Mouse (Mus musculus) testis, adult 2 months (tissue): ENCODE results near the gene Tbc1d8. TPM values are rescaled to one million over a fixed set of nuclear protein-coding genes. Genes with fewer than 3 reads are reported as not detected.

Source experiments
- H3K27ac ChIP-seq: fragments of 200-500 bp; 2 replicates; pipeline ENCODE4 v1.5.1; 2012; ENCODE audit warnings: low read depth, low read length; ENCODE audit not compliant: control insufficient read depth, insufficient read depth
- H3K27me3 ChIP-seq: fragments of 200-500 bp; 2 replicates; pipeline ENCODE4 v1.6.1; 2012; ENCODE audit warnings: mild to moderate bottlenecking, low read length, moderate library complexity; ENCODE audit not compliant: control insufficient read depth, insufficient read depth
- H3K36me3 ChIP-seq: fragments of 200-500 bp; 2 replicates; pipeline ENCODE4 v1.6.1; 2012; ENCODE audit warnings: mild to moderate bottlenecking, low read length; ENCODE audit not compliant: control insufficient read depth, insufficient read depth
- H3K4me1 ChIP-seq: fragments of 200-500 bp; 2 replicates; pipeline ENCODE4 v1.6.1; 2012; ENCODE audit warnings: low read length; ENCODE audit not compliant: control insufficient read depth, insufficient read depth
- H3K4me3 ChIP-seq: fragments of 200-500 bp; 2 replicates; pipeline ENCODE4 v1.5.1; 2012; ENCODE audit warnings: low read depth, mild to moderate bottlenecking, low read length, moderate library complexity, mixed read lengths; ENCODE audit not compliant: control insufficient read depth
- CTCF ChIP-seq: fragments of 200-500 bp; IDR thresholded peaks from 2 replicates; pipeline ENCODE4 v1.5.1; 2012; ENCODE audit warnings: low read depth, mild to moderate bottlenecking, inconsistent platforms, low read length, moderate library complexity; ENCODE audit not compliant: control insufficient read depth, insufficient read depth, insufficient replicate concordance
- POLR2A ChIP-seq: fragments of 200-500 bp; IDR thresholded peaks from 2 replicates; pipeline ENCODE4 v1.6.1; 2012; ENCODE audit warnings: low read depth, mild to moderate bottlenecking, inconsistent platforms, low read length, moderate library complexity; ENCODE audit not compliant: control insufficient read depth
- polyA plus RNA-seq: library from polyadenylated mRNA; depleted of rRNA; stranded (reverse); fragments of >200 nt; gene quantifications from 2 replicates; pipeline ENCODE4 v1.2.3, GENCODE M21; 2012; rRNA removed

The Tbc1d8 gene
- polyA plus RNA-seq, 1 experiment, result 10.0 TPM

DNA sequence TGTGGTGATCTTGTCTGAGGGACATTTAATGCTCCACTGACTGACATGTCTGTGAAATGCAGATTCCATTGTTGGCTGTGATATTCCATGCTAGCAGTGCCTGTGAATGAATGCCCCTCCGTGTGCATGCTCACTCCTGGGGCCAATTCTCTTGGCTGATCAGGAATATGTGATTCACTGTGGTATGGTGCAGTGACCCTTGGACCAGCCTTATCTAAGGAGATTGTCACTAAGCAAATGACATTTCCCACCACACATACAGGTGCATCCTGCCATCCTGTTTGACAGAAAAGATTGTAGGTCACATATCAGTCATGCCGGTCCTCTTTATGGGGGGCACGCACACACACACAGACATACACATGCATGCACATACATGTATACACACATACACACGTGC, 146.1 kb downstream of the Tbc1d8 start:
- Histone ChIP-seq H3K27ac (no peak overlapping the region), H3K36me3 (no peaks in the 10 kb centered on the region), H3K27me3 (no peaks in the 10 kb centered on the region), H3K4me3 (no peak overlapping the region), H3K4me1 (no peaks in the 10 kb centered on the region)
- TF ChIP-seq POLR2A, result no peak
- TF ChIP-seq CTCF, result no peak

- H3K27ac ChIP-seq, result no peak overlapping the region
Observed at GRCm38 (mm10) chr1:39330857-39331594, 147.5 kb downstream of the Tbc1d8 start.

GRCm38 (mm10) chr1:39327546-39327945, 151.0 kb downstream of the Tbc1d8 start:
- peaks cover 3% of the 10 kb centered on the region for H3K4me1 ChIP-seq
- no peak overlapping the region for H3K27ac ChIP-seq
- TF ChIP-seq POLR2A (no peak), CTCF (no peak)
- H3K36me3 ChIP-seq, result no peaks in the 10 kb centered on the region
- H3K4me3 ChIP-seq, result no peak overlapping the region
- no peaks in the 10 kb centered on the region for H3K27me3 ChIP-seq

More at GRCm38 (mm10) chr1:39330857-39331594, 147.5 kb downstream of the Tbc1d8 start:
- H3K36me3 ChIP-seq, result no peaks in the 10 kb centered on the region
- TF ChIP-seq CTCF, result no peak
- TF ChIP-seq POLR2A, result no peak
- no peak overlapping the region for H3K4me3 ChIP-seq
- H3K27me3 ChIP-seq, result no peaks in the 10 kb centered on the region
- peaks cover 2% of the 10 kb centered on the region for H3K4me1 ChIP-seq

- no peak for TF ChIP-seq CTCF
- no peak for TF ChIP-seq POLR2A
- Histone ChIP-seq H3K4me1 (peaks cover 3% of the 10 kb centered on the region), H3K27me3 (no peaks in the 10 kb centered on the region), H3K36me3 (no peaks in the 10 kb centered on the region), H3K27ac (no peak overlapping the region), H3K4me3 (no peak overlapping the region)
Observed at GRCm38 (mm10) chr1:39325228-39325627, 153.3 kb downstream of the Tbc1d8 start.

DNA sequence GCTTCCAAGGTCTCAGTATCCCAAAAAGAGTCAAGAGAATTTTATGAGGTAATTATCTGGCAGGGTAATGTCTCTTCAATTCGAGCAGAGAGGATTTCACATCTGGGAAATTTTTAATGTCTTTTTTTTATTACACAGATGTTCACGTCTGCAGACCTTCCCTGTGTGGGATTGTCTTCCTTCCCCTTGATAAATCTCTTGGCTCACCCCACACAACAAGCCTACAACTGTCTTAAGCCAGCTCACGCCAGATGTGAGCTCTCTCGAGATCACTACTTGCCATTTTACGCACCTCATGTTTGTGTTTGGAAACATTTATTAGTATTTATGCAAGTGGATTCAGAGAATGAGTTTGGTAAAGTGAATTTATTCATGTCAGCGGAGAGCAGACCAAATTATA, 156.6 kb downstream of the Tbc1d8 start:
- peaks cover 3% of the 10 kb centered on the region for H3K4me1 ChIP-seq
- no peak overlapping the region for H3K27ac ChIP-seq
- H3K27me3 ChIP-seq, result no peaks in the 10 kb centered on the region
- TF ChIP-seq POLR2A (no peak), CTCF (no peak)
- no peak overlapping the region for H3K4me3 ChIP-seq
- H3K36me3 ChIP-seq, result no peaks in the 10 kb centered on the region

Other genes with a start within 250 kb of the Tbc1d8 start
- 252 and 253 TPM in 2 replicates for gene Rpl31, start 110.9 kb downstream of the Tbc1d8 start, polyA plus RNA-seq
- 9.2 and 10.9 TPM in 2 replicates for gene Cnot11, start 56.2 kb upstream of the Tbc1d8 start, polyA plus RNA-seq
- 5.9 and 6.8 TPM in 2 replicates for gene Rnf149, start 98.7 kb upstream of the Tbc1d8 start, polyA plus RNA-seq
- gene Creg2, start 172.7 kb upstream of the Tbc1d8 start, polyA plus RNA-seq, result 0.20 and 0.23 TPM in 2 replicates
- 37.8 and 39.1 TPM in 2 replicates for gene Rfx8, start 242.2 kb upstream of the Tbc1d8 start, polyA plus RNA-seq